ENCODE assay signal across 1 mouse cellular context in genomic region chr12:40102359-40102758, GRCm38 (mm10).
TF ChIP-seq lines count a peak whose summit lies in the region.

No protein-coding gene starts in this region.

TF ChIP-seq in MEL, 35 proteins besides CTCF, POLR2A, EP300 and RAD21 (continued from another document):
- peak; percentile 11; the same call in 1 of the 2 replicates for TF ChIP-seq CHD2 (IDR thresholded peaks at IDR 0.05; ENCODE audit: low read length)
- TF ChIP-seq SMC3 (IDR thresholded peaks at IDR 0.05; ENCODE audit: low read depth, low read length): no peak
- peak; percentile 80; the same call in 1 of the 2 replicates for TF ChIP-seq BHLHE40 (IDR thresholded peaks at IDR 0.05; ENCODE audit: borderline replicate concordance, low read depth, low read length)
- TF ChIP-seq HCFC1 (IDR thresholded peaks at IDR 0.05; ENCODE audit: low read depth, low read length): no peak
- TF ChIP-seq NRF1 (IDR thresholded peaks at IDR 0.05; ENCODE audit: insufficient read depth, low read depth, low read length, poor library complexity, severe bottlenecking): no peak
- no peak for TF ChIP-seq GABPA (IDR thresholded peaks at IDR 0.05; ENCODE audit: low read depth, low read length)
- peak; percentile 51 for TF ChIP-seq GATA1 (IDR thresholded peaks at IDR 0.05; ENCODE audit: low read depth, low read length)
- no peak; the same call in 1 of the 2 replicates for TF ChIP-seq MAX (IDR thresholded peaks at IDR 0.05; ENCODE audit: low read length)
- TF ChIP-seq KAT2A (conservative IDR thresholded peaks at IDR 0.05; ENCODE audit: low read depth, low read length): no peak; the same call in 1 of the 2 replicates
- peak; percentile 65; the same call in 1 of the 2 replicates for TF ChIP-seq JUND (IDR thresholded peaks at IDR 0.05; ENCODE audit: low read depth, low read length)
- no peak for TF ChIP-seq POLR2AphosphoS5 (IDR thresholded peaks at IDR 0.05; ENCODE audit: borderline replicate concordance, low read depth, low read length)
- TF ChIP-seq MYB (IDR thresholded peaks at IDR 0.05; ENCODE audit: low read depth, low read length): peak; percentile 99
- TF ChIP-seq TCF12 (IDR thresholded peaks at IDR 0.05; ENCODE audit: low read depth, low read length): peak; percentile 90
- TF ChIP-seq NELFE (IDR thresholded peaks at IDR 0.05; ENCODE audit: low read depth, low read length): no peak
- TF ChIP-seq RCOR1 (IDR thresholded peaks at IDR 0.05; ENCODE audit: low read depth, low read length): peak; percentile 71
